Mouse (Mus musculus) C2C12 (cell line): ENCODE measurements around the gene Vdr.

Source experiments
- CEBPB ChIP-seq: IDR thresholded peaks from one replicate; pipeline ENCODE4 v1.6.1; 2011; ENCODE audit warnings: low read depth, mild to moderate bottlenecking, control low read depth, moderate library complexity
- CTCF ChIP-seq: IDR thresholded peaks from one replicate; pipeline ENCODE4 v1.5.1; 2011; ENCODE audit not compliant: control insufficient read depth, insufficient read depth, insufficient read length
- FOSL1 ChIP-seq: IDR thresholded peaks from one replicate; pipeline ENCODE4 v1.8.0; 2011; ENCODE audit warnings: mild to moderate bottlenecking, low read length; ENCODE audit not compliant: poor library complexity, insufficient read depth, severe bottlenecking
- MYOG ChIP-seq: IDR thresholded peaks from one replicate; pipeline ENCODE4 v1.6.1; 2011; ENCODE audit not compliant: control insufficient read depth, insufficient read length; ENCODE audit errors: extremely low read depth

GRCm38 (mm10) chr15:97840781-97841180, 69.6 kb downstream of the Vdr start:
- TF ChIP-seq FOSL1 = no peak
- TF ChIP-seq CEBPB = no peak
- TF ChIP-seq CTCF = no peak
- no peak for TF ChIP-seq MYOG
